Mouse (Mus musculus) central nervous system, embryonic 14 days (tissue): ENCODE measurements around the gene Braf. TPM values are rescaled to one million over a fixed set of nuclear protein-coding genes. Genes with fewer than 3 reads are reported as not detected.

Experiments
- polyA plus RNA-seq: library from polyadenylated mRNA; depleted of rRNA; stranded (reverse); fragments of >200 nt; gene quantifications from 2 replicates; pipeline ENCODE4 v1.2.3, GENCODE M21; 2012; rRNA removed

Braf gene
- 21.8 and 22.3 TPM in 2 replicates for polyA plus RNA-seq

GRCm38 (mm10) chr6:39724866-39725711 is at the start of gene Braf:
TSS of gene Braf (minus strand) at chr6:39725463.

GRCm38 (mm10) chr6:39592401-39593214 is 132.7 kb downstream of the Braf start, which contains the start of gene Ndufb2:
TSS of gene Ndufb2 (plus strand) at chr6:39592574.

GRCm38 (mm10) chr6:39585517-39585916 is 139.7 kb downstream of the Braf start, which contains the start of gene Gm42420:
TSS of gene Gm42420 (plus strand) at chr6:39585753.

GRCm38 (mm10) chr6:39573791-39574554 is 151.3 kb downstream of the Braf start, which contains the start of gene Adck2:
TSS of gene Adck2 (plus strand) at chr6:39573873.

GRCm38 (mm10) chr6:39557723-39558261 is 167.5 kb downstream of the Braf start, which contains the start of gene Dennd2a:
TSS of gene Dennd2a (minus strand) at chr6:39557867.

Other genes starting within 250 kb of the Braf start
- 38.7 and 41.0 TPM in 2 replicates for gene Dennd2a, start 167.6 kb downstream of the Braf start, polyA plus RNA-seq
- 20.6 and 24.0 TPM in 2 replicates for gene Adck2, start 151.6 kb downstream of the Braf start, polyA plus RNA-seq
- gene Gm42420, start 139.7 kb downstream of the Braf start, polyA plus RNA-seq: 0.90 and 1.3 TPM in 2 replicates
- gene Ndufb2, start 132.9 kb downstream of the Braf start, polyA plus RNA-seq: 174 and 180 TPM in 2 replicates
- gene Mrps33, start 85.5 kb upstream of the Braf start, polyA plus RNA-seq: 287 and 310 TPM in 2 replicates
- gene Tmem178b, start 147.8 kb upstream of the Braf start, polyA plus RNA-seq: 50.4 and 50.7 TPM in 2 replicates